Mouse (Mus musculus) heart, adult 9 months (tissue): ENCODE results near the gene Il12a.

Source experiments
- DNase-seq, 2 experiments: peaks; one replicate each; pipeline ENCODE4 v3.0.0; 2022; ENCODE audit warnings: low spot score in 2 of 2

The Il12a gene

GRCm38 (mm10) chr3:68690344-68690743, at the start of gene Il12a:
Gene Il12a, plus strand, starts transcription at chr3:68690644.
- DNase-seq = no peak

GRCm38 (mm10) chr3:68642935-68643334, 47.5 kb upstream of the Il12a start:
- DNase-seq = no peak

GRCm38 (mm10) chr3:68646387-68647130, 43.9 kb upstream of the Il12a start:
- DNase-seq = peak in 1 of 2 experiments; percentile 17

- DNase-seq = no peak
These were observed 43.2 kb upstream of the Il12a start for GRCm38 (mm10) chr3:68647282-68647681.

GRCm38 (mm10) chr3:68650251-68650650, 40.2 kb upstream of the Il12a start:
- no peak for DNase-seq

GRCm38 (mm10) chr3:68656607-68657352, 33.7 kb upstream of the Il12a start:
- DNase-seq = no peak

GRCm38 (mm10) chr3:68657589-68658245, 32.7 kb upstream of the Il12a start:
- DNase-seq = no peak

GRCm38 (mm10) chr3:68659996-68660395, 30.4 kb upstream of the Il12a start:
- DNase-seq = no peak

- DNase-seq = no peak
These were observed 29.9 kb upstream of the Il12a start for GRCm38 (mm10) chr3:68660538-68660937.

- no peak for DNase-seq
These were observed 28.1 kb upstream of the Il12a start for GRCm38 (mm10) chr3:68662386-68662785.

GRCm38 (mm10) chr3:68664337-68664736, 26.1 kb upstream of the Il12a start:
- no peak for DNase-seq

GRCm38 (mm10) chr3:68666377-68666776, 24.1 kb upstream of the Il12a start:
- no peak for DNase-seq

- DNase-seq = no peak
These were observed 22.6 kb upstream of the Il12a start for GRCm38 (mm10) chr3:68667852-68668251.

GRCm38 (mm10) chr3:68669418-68669974, 20.9 kb upstream of the Il12a start:
- DNase-seq = no peak

GRCm38 (mm10) chr3:68674721-68675120, 15.7 kb upstream of the Il12a start:
- DNase-seq = no peak

- no peak for DNase-seq
These were observed 15.1 kb upstream of the Il12a start for GRCm38 (mm10) chr3:68675216-68675835.

GRCm38 (mm10) chr3:68675980-68676678, 14.3 kb upstream of the Il12a start:
- no peak for DNase-seq

GRCm38 (mm10) chr3:68676831-68677303, 13.6 kb upstream of the Il12a start:
- peak; percentile 57 to 63 for DNase-seq

GRCm38 (mm10) chr3:68678805-68679585, 11.4 kb upstream of the Il12a start:
- DNase-seq = no peak

- no peak for DNase-seq
These were observed 6.9 kb upstream of the Il12a start for GRCm38 (mm10) chr3:68683579-68683978.
